Mouse (Mus musculus): Measurements from ENCODE around the gene Timp3.

Timp3 gene

GRCm38 (mm10) chr10:86385656-86386055 is 85.5 kb downstream of the Timp3 start:
- no peak for DNase-seq (ENCODE audit: low spot score in 2 of 2)

- no peak for DNase-seq (ENCODE audit: low spot score in 2 of 2)
These were observed 86.1 kb downstream of the Timp3 start for GRCm38 (mm10) chr10:86386232-86386631.

GRCm38 (mm10) chr10:86387821-86388440 is 87.8 kb downstream of the Timp3 start:
- DNase-seq (ENCODE audit: low spot score in 2 of 2), result peak; percentile 29 to 39

GRCm38 (mm10) chr10:86388803-86389202 is 88.6 kb downstream of the Timp3 start:
- DNase-seq (ENCODE audit: low spot score in 2 of 2), result peak; percentile 60 to 63

DNA sequence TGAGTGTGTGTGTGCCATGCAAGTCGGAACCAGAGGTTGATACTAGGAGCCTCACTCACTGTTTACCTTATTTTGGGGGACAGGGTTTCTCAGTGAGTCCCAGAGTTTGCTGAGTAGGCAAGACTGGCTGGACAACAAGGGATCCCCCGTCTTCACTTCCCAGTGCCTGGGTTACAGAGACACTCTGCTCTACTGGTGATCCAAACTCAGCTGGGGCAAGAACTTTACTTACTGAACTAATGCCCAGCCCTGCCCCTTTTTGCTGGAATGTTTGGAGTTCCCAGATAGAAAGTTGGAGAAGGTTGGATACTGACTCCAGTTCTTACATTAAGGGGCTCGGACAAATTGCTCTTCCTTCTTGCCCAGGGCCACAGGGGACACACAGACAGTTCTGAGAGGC is 89.2 kb downstream of the Timp3 start:
- DNase-seq (ENCODE audit: low spot score in 2 of 2), result no peak

DNA sequence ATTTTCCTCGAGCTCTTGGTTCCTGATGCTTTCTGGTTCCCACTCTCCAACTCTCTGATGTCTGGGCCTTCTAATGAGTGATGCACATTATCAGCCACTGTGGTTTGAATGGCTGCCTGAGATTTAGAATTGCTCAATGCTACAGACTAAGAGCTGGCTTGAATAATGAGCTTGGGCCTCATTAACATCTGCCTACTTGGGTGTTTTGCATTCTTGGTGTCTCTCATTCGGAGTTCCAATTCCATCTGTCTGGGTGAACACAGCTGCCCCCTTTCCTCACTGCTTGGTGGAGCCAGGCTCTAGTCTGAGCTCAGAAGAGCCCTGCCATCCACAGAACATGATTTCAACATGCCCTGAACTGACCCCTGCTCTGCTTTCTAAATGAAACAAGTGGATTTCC is 89.7 kb downstream of the Timp3 start:
- DNase-seq (ENCODE audit: low spot score in 2 of 2), result peak; percentile 11 to 13

- no peak for DNase-seq (ENCODE audit: low spot score in 2 of 2)
These were observed 92.2 kb downstream of the Timp3 start for GRCm38 (mm10) chr10:86392399-86392798.

DNA sequence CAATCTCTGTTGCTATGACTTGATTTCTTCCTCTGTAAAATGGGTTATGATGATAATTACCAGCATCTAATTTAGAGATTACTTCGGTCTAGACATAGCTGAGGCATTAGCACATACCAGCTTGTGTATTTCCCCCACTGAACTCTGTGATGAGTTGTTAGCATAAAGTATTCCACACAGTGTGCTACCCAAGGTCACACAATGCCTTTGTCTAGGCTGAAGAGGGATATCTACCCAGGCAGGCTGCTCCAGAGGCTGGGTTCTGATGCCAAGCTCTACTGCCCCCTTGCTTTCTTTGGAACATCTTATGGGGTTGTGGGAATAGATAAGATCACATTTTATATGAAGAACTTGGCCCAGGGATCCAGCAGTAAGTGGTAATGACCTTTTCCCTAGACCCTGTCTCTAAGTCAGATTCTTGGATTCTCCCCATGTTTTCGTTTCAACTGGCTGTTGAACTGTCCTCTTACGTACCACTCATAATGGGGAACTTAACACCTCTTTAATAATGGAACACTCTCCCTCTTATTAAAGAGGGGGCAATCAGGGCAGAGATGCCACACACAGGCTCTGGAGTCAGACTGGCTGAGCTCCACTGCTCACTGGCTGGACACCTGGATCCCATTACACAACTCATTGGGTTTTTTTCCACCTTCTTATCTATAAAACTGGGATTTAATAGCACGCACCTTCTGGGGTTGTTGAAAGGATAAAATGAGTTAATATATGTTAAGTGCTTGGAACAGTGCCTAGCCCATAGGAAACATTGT is 97.6 kb downstream of the Timp3 start:
- DNase-seq (ENCODE audit: low spot score in 2 of 2), result no peak

DNA sequence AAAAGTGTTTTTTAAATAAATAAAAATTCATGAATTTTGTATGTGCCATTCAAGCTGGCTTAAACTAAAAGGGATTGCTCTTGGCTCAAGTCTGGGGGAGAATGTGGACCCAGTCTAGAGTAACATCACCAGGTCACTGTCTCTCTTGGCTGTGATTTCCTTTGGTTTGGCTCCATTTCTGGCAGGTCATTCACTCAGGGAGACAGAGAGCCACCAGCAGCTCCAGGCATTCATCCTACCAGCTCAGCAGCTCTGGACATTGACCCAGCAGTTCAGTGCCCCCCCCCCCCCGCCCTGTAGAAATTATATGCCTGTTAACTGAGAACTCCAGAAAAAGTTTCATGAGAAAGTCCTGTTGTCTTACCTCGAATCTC is 98.2 kb downstream of the Timp3 start:
- DNase-seq (ENCODE audit: low spot score in 2 of 2), result no peak

All from right cerebral cortex, adult 2 months (tissue).